Mouse (Mus musculus) E14TG2a.4 (cell line): ENCODE results near the gene Tstd2.

Experiments
- CTCF ChIP-seq: conservative IDR thresholded peaks from 2 replicates; pipeline ENCODE4 v1.5.1; 2014; ENCODE audit warnings: low read length
- POU5F1 ChIP-seq: IDR thresholded peaks from 2 replicates; pipeline ENCODE4 v1.6.1; 2014; ENCODE audit warnings: low read length, borderline replicate concordance

- no peak for TF ChIP-seq CTCF
- TF ChIP-seq POU5F1 = no peak
Observed at GRCm38 (mm10) chr4:46117536-46117935, 21.0 kb downstream of the Tstd2 start.
